Mouse (Mus musculus) right cerebral cortex, adult 18-20 months (tissue): Measurements from ENCODE around the gene Tuba1b.

Experiments used
- DNase-seq: peaks from one replicate; pipeline ENCODE4 v3.0.0; 2022; ENCODE audit warnings: mixed read lengths

Tuba1b gene

DNA sequence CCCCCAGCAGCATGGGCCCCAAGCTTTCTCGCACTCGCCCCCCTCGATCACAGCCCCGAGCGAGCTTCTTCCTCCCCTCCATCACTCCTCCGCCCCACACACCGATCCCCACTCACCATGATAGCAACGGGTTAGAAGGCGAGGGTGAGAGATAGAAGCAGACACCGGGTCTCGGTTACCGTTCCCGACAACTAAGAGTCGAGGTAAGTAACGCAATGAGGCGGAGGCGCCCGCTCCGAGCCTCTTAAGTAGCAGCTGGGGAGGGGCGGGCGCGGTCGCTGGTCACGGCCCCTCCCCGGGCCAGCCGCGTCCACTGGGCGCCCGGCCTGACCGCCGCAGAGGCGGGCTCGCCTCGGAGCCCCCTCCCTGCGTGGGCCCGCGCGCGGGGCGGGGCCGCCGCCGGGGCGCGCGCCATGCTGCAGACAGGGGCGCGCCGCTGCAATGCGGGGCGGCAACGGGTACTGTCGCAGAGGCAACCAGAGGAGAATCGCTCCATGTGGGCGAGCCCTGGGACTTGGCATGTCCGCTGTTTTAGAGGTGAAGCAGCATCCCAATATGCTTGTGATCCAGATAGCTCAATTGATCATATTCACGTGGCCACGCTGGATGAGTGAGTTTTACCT is at the start of gene Tuba1b:
Gene Tuba1b, minus strand, starts transcription at position 349 of the 623 bp plus-strand sequence.
- peak; percentile 95 for DNase-seq

GRCm38 (mm10) chr15:98983431-98984081 is 49.2 kb upstream of the Tuba1b start:
- no peak for DNase-seq

DNA sequence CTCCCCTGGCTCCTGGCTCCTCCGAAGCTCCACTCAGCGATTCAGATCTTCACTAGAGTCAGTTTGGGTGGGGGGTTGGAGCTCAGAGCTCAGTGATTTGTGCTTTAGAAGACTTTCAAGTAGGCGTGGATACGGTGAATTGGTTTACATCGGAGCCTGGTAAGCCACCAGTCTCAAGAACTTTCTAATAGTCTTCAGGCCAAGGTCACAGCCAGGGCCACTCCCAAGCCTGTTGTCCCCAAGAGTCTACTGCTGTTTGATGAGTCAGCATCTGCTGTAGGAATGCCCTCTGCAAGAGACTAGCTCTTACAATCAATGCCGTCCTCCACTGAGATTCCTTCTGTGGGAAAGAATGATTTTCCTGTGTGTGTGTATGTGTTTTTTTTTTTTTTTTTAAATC is 47.7 kb upstream of the Tuba1b start:
- no peak for DNase-seq

DNA sequence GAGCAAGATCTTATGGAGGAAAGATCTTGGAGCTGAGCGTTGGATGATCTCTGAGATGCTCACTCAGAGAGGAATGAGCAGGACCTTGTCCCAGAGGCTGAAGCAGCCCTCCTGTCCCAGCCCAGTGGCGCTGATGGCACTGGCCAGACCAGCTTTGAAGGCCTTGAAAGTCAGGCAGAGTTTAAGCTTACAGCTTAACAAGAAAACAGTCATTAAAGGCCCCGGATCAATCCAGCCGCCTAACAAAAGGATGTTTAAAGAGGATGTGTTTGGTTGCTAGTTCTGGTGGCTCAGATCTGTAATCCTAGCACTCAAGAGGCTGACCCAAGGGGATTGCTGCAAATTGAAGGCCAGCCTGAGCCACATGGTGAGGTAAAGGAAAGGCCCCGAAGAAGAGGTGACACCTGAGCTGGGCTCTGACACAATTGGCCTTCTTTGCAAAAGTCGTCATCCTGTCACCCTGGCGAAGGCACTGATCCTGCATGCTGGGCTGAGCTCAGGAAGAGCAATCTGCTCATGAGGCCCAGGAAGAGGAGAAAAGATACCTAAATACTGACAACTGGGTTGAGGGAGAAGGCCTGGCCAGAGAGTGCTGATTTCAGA is 45.7 kb upstream of the Tuba1b start:
- DNase-seq: no peak

- DNase-seq: no peak
Observed at GRCm38 (mm10) chr15:98978409-98979172, 44.2 kb upstream of the Tuba1b start.

GRCm38 (mm10) chr15:98977759-98978408 is 43.5 kb upstream of the Tuba1b start:
- peak; percentile 61 for DNase-seq

DNA sequence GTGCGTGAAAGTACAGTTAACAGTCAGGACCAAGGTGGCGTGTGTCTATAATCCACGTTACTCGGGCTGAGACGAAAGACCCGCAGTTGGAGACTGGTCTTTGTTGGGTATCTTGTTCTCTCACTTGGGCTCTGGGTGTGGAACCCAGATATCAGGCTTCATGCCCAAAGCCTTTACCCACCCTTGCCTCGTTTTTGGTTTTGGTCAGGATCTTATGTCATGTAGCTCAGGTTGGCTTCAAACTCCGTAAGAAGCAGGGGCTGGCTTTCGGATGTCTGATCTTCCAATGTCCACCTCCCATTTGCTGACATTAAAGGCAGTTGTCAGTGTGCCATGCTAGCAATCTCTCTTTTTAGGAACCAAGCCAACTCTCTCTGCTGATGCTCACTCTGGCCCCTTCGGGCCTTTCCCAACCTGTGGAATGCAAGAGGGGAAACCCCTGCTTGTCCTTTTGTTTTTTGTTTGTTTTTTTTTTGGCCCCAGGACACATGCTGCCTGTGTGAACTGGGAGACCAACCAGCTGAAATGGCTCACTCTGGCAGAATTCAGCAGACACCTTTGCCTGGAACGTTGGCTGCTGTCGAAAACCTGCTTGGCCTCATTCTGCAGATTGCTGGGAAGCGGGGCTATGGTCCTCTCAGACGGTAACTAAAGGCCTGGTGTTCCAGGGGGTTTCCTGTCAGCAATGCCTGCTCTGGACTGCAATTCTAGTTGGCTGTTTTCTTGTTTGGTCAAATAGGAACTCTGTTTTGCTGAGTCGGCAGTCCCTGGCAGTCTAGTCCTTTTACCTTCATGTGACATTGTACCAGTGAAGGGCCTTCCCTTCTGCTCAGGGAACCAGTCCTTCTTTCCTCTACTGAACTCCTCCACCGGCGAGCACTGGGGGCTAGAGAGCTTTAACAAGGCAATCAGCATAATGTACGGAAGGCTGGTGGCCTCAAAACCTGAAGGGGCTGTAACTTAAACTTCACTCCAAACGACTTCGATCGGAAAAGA is 42.7 kb upstream of the Tuba1b start:
- DNase-seq: no peak

DNA sequence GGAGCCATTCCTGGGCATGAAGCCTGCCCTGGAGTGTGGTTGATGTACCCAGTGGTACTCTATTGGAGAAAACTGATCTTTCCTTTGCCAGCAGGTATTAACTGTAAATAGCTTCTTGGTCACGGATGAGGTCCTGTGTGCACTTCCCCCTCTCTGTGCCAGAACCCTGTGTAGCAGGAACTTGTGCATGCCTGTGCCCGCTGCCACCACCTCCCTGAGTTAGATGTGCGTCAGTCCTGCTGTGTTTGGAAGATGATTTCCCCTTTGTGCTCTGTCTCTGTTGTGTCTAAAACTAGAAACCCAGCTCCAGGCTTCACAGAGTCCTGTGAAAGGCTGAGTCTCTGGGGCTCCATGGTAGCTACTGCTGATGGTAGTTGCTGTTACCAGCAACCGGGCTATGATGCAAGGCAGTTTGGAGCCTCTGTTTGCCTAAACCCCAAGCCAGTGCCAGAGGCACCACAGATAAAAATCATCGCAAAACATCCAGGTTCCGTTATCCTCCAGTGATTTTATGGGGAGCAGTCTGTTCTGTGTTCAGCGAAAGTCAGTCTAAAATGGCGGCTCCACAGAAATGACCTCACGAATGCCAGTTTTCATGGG is 38.8 kb upstream of the Tuba1b start:
- no peak for DNase-seq

DNA sequence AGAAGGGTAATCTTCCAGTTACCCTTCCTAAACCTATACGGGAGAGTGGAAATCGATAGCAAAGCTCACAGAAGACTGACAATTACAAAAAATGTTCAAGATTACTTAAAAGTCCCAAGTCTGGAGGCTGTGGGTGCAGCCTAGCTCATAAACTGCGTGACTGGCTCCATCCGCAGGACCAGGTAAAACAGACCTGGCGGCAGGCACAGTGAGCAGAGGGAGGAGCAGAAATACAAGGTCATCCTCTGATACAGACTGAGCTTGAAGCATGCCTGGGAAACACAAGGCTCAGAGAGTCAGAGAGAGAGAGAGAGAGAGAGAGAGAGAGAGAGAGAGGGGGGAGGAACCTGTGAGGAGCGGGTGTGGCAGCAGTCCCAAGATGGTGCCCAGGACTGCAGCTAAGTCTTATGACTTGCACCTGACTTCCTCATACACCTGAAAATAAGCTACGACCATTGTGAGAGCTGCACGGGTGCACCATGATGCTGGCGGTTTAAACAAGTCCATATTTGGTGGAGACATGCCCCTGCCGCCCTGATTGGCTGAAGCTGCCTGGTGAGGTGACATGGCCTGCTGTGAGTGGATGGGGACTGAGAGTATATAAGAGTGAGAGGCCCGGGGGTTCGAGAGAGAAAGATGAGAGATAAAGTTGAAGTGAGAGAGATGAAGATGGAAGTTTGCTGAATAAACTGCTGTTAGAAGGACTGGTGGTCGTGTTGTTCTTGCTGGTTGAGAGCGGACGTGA is 37.4 kb upstream of the Tuba1b start:
- DNase-seq: peak; percentile 51

GRCm38 (mm10) chr15:98971111-98971510 is 36.7 kb upstream of the Tuba1b start:
- peak; percentile 84 for DNase-seq

DNA sequence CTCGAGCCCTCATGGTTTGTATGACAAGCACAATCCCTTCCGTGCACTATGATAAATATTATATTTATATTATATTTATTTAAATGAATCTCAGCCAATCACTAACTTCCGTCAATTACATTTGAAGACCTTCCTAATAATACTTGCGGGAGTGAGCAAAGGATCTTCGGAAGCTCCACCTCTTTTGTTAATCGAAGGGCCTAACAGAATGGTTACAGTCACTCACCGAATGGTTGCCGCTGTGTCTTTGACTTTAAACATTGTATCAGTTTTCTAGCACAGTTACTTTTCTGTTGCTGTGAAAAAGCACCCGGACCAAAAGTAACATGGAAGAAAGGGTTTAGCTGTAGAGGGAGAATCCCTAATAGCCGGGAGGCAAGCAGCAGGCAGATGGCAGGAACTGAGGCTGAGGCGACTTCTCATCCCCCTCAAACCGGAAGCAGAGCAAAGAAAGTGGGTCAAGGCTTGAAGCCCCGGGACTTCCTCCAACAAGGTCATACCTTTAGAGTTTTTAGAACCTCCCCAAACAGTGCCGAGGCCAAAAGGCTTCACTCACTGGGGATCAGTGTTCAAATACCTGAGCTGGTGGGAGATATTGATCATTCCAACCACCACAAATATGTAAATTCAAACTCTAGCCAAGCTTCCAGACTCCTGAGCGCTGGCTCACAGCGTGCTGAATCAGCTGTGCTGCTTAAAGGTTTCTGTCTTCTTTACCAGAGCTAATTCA is 35.2 kb upstream of the Tuba1b start:
- DNase-seq: no peak

GRCm38 (mm10) chr15:98968701-98969371 is 34.5 kb upstream of the Tuba1b start:
- DNase-seq: peak; percentile 61

DNA sequence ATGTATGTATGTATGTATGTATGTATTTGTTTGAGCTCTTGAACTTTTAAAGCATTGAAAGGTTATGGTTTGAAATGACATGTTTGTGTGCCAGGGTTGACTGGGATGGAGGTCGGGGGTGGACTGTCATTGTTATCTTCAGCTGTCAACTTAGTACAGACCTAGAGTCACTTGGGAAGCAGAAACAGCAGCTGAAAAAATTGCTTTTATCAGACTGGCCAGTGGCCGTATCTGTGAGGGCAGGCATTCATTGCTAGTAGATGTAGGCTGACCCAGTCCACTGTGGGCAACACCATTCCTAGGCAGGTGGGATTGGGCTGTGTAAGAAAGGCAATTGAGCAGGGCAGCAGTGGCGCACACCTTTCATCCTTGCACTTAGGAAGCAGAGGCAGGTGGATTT is 25.2 kb upstream of the Tuba1b start:
- DNase-seq: no peak

DNA sequence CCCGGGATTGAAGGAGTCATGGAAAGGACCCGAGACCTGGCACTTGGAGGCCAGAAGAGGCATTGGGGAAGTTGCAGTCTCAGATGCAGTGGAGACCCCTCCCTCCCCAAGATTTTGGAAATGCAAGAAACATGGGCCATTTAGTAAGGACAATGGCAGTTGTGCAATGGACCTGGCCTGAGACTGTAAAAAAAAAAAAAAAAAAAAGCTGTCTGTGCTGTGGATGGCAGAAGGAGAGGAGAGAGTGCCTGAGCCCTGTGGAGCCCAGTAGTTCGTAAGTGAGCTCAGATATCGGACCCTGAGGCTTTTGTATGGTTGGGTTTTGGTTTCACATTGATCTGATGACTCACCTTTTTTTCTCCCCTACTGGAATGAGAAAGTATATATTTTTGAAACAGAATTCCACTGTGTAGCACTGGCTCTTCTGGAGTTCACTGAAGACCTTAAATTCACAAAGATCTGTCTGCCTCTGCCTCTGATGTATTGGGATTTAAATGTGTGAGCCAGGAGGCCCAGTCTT is 24.6 kb upstream of the Tuba1b start:
- DNase-seq: no peak

DNA sequence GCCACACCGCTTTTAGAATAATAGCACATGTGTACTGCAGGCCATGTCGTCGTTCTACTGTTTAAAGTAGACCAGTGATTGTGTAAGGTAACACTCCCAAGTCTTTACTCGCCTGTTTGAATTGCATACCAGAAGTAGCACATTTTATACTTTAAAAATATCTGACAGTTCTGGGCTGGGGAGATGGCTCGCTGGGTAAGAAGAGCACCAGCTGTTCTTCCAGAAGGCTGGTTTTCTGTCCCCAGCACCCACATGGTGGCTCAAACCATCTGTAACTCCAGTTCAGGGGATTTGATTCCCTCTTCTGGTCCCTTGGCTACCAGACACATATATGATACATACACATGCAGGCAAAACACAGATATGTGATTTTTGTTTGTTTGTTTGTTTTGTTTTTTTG is 23.1 kb upstream of the Tuba1b start:
- DNase-seq: no peak

- no peak for DNase-seq
Observed at GRCm38 (mm10) chr15:98956000-98956399, 21.6 kb upstream of the Tuba1b start.

DNA sequence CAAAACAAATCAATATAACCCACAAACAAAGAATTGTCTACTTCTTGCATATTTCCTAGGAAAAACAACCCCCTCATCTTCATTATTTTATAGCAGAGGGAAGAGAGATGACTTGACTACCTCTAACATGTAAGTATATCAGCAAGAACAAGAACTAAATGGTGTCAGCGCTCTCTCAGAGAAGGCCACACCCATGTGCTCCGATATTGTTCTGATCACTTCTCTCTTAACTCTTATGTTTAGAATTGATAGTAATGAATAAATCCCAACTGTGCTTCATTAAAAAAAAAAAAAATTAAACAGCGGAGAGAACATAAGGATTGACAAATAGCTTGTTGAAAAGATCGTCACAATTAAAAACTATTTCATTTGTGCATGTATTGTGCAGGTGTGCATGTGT is 21.0 kb upstream of the Tuba1b start:
- DNase-seq: no peak

DNA sequence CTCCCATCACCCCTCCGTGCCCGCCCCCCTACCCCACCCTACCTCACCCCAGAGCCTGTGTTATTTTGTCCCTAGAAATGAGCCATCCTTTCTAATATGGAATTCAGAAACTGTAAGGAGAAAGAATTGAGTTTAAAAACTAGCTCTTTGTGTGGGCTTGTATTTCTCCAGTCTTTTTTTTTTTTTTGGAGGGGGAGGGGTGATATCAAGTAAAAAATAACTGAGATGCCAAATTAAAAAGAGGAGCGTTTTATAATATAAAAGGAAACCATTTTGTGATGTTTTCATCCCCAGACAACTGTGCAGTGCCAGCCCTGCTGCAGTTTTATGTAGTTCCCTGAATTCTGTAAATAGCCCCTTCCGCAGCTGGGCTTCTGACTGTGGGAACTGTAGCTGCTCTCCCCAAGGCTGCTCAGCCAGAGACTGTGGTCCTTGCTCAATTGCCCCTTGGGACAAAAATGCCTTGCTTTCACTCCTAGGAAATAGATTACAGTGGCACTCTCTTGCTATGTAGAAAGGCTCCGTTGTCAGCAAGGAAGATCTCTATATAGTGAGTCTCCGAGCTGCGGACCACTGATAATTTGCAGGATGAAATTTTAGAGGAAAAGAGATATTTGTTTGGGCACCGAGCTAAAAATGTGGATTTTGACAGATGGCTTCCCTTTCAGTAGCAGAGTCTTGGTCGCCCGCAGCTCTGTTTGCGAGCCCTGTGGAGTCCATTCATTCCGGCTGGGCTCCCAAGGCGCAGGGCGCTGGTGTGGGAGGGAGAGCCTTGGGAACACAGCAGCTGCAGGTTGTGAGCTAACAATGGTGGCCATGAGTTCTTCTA is 20.3 kb upstream of the Tuba1b start:
- peak; percentile 66 for DNase-seq
